Mouse (Mus musculus) heart, postnatal 0 days (tissue): ENCODE data around the gene Map4k2.

Source experiments
- CTCF ChIP-seq: IDR thresholded peaks from 2 replicates; pipeline ENCODE4 v1.5.1; 2016; ENCODE audit warnings: antibody characterized with exemption, control low read depth, low read depth
- EP300 ChIP-seq: IDR thresholded peaks from 2 replicates; pipeline ENCODE4 v1.6.1; 2016; ENCODE audit warnings: antibody characterized with exemption, low read depth

DNA sequence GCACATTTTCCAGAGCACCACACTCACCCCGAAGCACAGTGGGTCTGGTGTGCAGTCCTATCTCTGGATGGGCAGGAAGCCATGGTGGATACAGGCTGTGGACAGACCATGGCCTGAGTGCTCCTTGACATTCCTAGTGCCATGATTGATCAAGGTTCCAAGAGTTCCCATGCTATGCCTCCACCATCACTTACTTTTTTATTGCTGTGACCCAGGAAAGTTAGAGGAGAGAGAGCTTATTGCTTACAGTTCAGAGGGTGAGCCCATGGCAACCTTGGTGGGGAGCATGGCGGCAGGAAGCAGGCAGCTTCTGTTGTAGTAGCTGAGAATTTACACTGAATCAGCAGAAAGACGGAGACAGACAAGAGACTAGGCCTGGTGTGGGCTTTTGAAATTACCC, 20.4 kb downstream of the Map4k2 start:
- TF ChIP-seq CTCF (no peak), EP300 (no peak)
